Mouse (Mus musculus) CH12.LX (cell line): ENCODE results near the gene Irak4. TPM values are rescaled to one million over a fixed set of nuclear protein-coding genes. Genes with fewer than 3 reads are reported as not detected.
A peak's percentile ranks its signal among the peaks of the same experiment; 100 is the strongest.

Source experiments
- DNase-seq: peaks from one replicate; pipeline ENCODE4 v3.0.0-alpha.2; 2013; ENCODE audit errors: extremely low read depth
- H3K27ac ChIP-seq: 2 replicates; pipeline ENCODE4 v1.5.1; 2012; ENCODE audit warnings: low read depth, mild to moderate bottlenecking, control low read depth, moderate library complexity; ENCODE audit not compliant: insufficient read depth
- H3K27me3 ChIP-seq: replicated peaks from 2 replicates; pipeline ENCODE3; 2012; ENCODE audit warnings: inconsistent platforms
- H3K36me3 ChIP-seq, 2 experiments: replicated peaks in 1 of 2; 2 replicates each; pipeline versions ENCODE3 to v1.6.1; 2012; ENCODE audit warnings: inconsistent platforms in 1 of 2, low read length in 1 of 2, mild to moderate bottlenecking in 1 of 2, mixed read lengths in 1 of 2, moderate library complexity in 1 of 2; ENCODE audit not compliant: control insufficient read depth in 1 of 2, insufficient read depth in 1 of 2
- H3K4me1 ChIP-seq, 2 experiments: 2 replicates each; pipeline ENCODE4 v1.6.1; 2012; ENCODE audit warnings: inconsistent platforms in 1 of 2, moderate library complexity in 1 of 2; ENCODE audit not compliant: insufficient read depth in 2 of 2, control insufficient read depth in 1 of 2
- H3K4me2 ChIP-seq: 2 replicates; pipeline ENCODE4 v1.6.1; 2012; ENCODE audit warnings: low read depth, mild to moderate bottlenecking, control low read depth; ENCODE audit not compliant: poor library complexity, insufficient read depth, severe bottlenecking
- H3K4me3 ChIP-seq, 3 experiments: fragments of 150-350 bp in 1 of 3; sonication (generic) in 1 of 3; replicated peaks in 1 of 3; 2 replicates each; pipeline versions ENCODE3 to v1.5.1; 2011 to 2012; ENCODE audit warnings: low read depth in 2 of 3, low read length in 2 of 3, mild to moderate bottlenecking in 2 of 3, moderate library complexity in 2 of 3, control low read depth in 1 of 3, improper control_type of control experiment in 1 of 3, inconsistent platforms in 1 of 3, mixed read lengths in 1 of 3; ENCODE audit not compliant: poor library complexity in 1 of 3
- H3K79me2 ChIP-seq: replicated peaks from 2 replicates; pipeline ENCODE4 v1.6.1; 2012; ENCODE audit warnings: mild to moderate bottlenecking, moderate library complexity; ENCODE audit not compliant: control insufficient read depth, poor library complexity, insufficient read depth, severe bottlenecking; ENCODE audit errors: extremely low read depth
- H3K9ac ChIP-seq: 2 replicates; pipeline ENCODE4 v1.6.1; 2012; ENCODE audit warnings: low read depth, mild to moderate bottlenecking, control low read depth, moderate library complexity; ENCODE audit not compliant: insufficient read depth
- H3K9me3 ChIP-seq: replicated peaks from 2 replicates; pipeline ENCODE3; 2012; ENCODE audit warnings: low read length, inconsistent platforms, mixed read lengths
- BHLHE40 ChIP-seq: IDR thresholded peaks from 2 replicates; pipeline ENCODE4 v1.6.1; 2011; ENCODE audit warnings: mild to moderate bottlenecking, low read depth, low read length, improper control_type of control experiment
- CHD2 ChIP-seq: IDR thresholded peaks from 2 replicates; pipeline ENCODE4 v1.6.1; 2011; ENCODE audit warnings: low read length, improper control_type of control experiment
- CTCF ChIP-seq, 2 experiments: IDR thresholded peaks in 1 of 2; conservative IDR thresholded peaks in 1 of 2; 2 replicates each; pipeline ENCODE4 v1.5.1; 2011 to 2012; ENCODE audit warnings: low read depth in 2 of 2, low read length in 2 of 2, improper control_type of control experiment in 1 of 2, inconsistent platforms in 1 of 2, mild to moderate bottlenecking in 1 of 2, moderate library complexity in 1 of 2
- ELF1 ChIP-seq: IDR thresholded peaks from 2 replicates; pipeline ENCODE4 v1.6.1; 2014; ENCODE audit warnings: low read depth, mild to moderate bottlenecking, inconsistent platforms, low read length, improper control_type of control experiment
- EP300 ChIP-seq: IDR thresholded peaks from 2 replicates; pipeline ENCODE4 v1.6.1; 2011; ENCODE audit warnings: low read length, improper control_type of control experiment
- HCFC1 ChIP-seq: IDR thresholded peaks from 2 replicates; pipeline ENCODE4 v1.6.1; 2012; ENCODE audit warnings: low read depth, mild to moderate bottlenecking, inconsistent platforms, low read length, improper control_type of control experiment
- JUN ChIP-seq: IDR thresholded peaks from 2 replicates; pipeline ENCODE4 v1.6.1; 2011; ENCODE audit warnings: low read depth, mild to moderate bottlenecking, low read length, improper control_type of control experiment, moderate library complexity; ENCODE audit not compliant: insufficient read depth
- JUND ChIP-seq: conservative IDR thresholded peaks from 2 replicates; pipeline ENCODE4 v1.6.1; 2011; ENCODE audit warnings: low read depth, low read length, improper control_type of control experiment
- KAT2A ChIP-seq: IDR thresholded peaks from 2 replicates; pipeline ENCODE4 v1.6.1; 2012; ENCODE audit warnings: low read length, improper control_type of control experiment, inconsistent platforms; ENCODE audit not compliant: insufficient replicate concordance
- MAFK ChIP-seq: IDR thresholded peaks from 2 replicates; pipeline ENCODE4 v1.6.1; 2011; ENCODE audit warnings: low read length, improper control_type of control experiment; ENCODE audit not compliant: insufficient replicate concordance
- MAX ChIP-seq: IDR thresholded peaks from 2 replicates; pipeline ENCODE4 v1.6.1; 2011; ENCODE audit warnings: low read length, improper control_type of control experiment
- NELFE ChIP-seq: IDR thresholded peaks from 2 replicates; pipeline ENCODE4 v1.6.1; 2011; ENCODE audit warnings: low read depth, low read length, improper control_type of control experiment
- POLR2A ChIP-seq: IDR thresholded peaks from 2 replicates; pipeline ENCODE4 v1.6.1; 2011; ENCODE audit warnings: low read depth, mild to moderate bottlenecking, improper control_type of control experiment, low read length
- POLR2AphosphoS2 ChIP-seq: IDR thresholded peaks from 2 replicates; pipeline ENCODE4 v1.6.1; 2011; ENCODE audit warnings: low read depth, low read length, improper control_type of control experiment
- RAD21 ChIP-seq: IDR thresholded peaks from 2 replicates; pipeline ENCODE4 v1.6.1; 2011; ENCODE audit warnings: low read depth, mild to moderate bottlenecking, low read length, improper control_type of control experiment, moderate library complexity
- RCOR1 ChIP-seq: conservative IDR thresholded peaks from 2 replicates; pipeline ENCODE4 v1.6.1; 2012; ENCODE audit warnings: low read depth, mild to moderate bottlenecking, inconsistent platforms, low read length, improper control_type of control experiment
- SIN3A ChIP-seq: IDR thresholded peaks from 2 replicates; pipeline ENCODE4 v1.6.1; 2012; ENCODE audit warnings: low read length, improper control_type of control experiment, inconsistent platforms
- SMC3 ChIP-seq: IDR thresholded peaks from 2 replicates; pipeline ENCODE4 v1.6.1; 2011; ENCODE audit warnings: low read depth, low read length, improper control_type of control experiment
- TCF12 ChIP-seq: IDR thresholded peaks from 2 replicates; pipeline ENCODE4 v1.6.1; 2014; ENCODE audit warnings: low read depth, mild to moderate bottlenecking, inconsistent platforms, low read length, improper control_type of control experiment
- UBTF ChIP-seq: IDR thresholded peaks from 2 replicates; pipeline ENCODE4 v1.6.1; 2012; ENCODE audit warnings: low read depth, mild to moderate bottlenecking, inconsistent platforms, low read length, improper control_type of control experiment, moderate library complexity
- USF2 ChIP-seq: conservative IDR thresholded peaks from 2 replicates; pipeline ENCODE4 v1.6.1; 2011; ENCODE audit warnings: low read depth, low read length, improper control_type of control experiment
- ZKSCAN1 ChIP-seq: IDR thresholded peaks from 2 replicates; pipeline ENCODE4 v1.6.1; 2012; ENCODE audit warnings: low read depth, inconsistent platforms, low read length, improper control_type of control experiment, borderline replicate concordance
- ZMIZ1 ChIP-seq: IDR thresholded peaks from 2 replicates; pipeline ENCODE4 v1.6.1; 2012; ENCODE audit warnings: low read depth, mild to moderate bottlenecking, inconsistent platforms, low read length, improper control_type of control experiment
- ZNF384 ChIP-seq: IDR thresholded peaks from 2 replicates; pipeline ENCODE4 v1.6.1; 2012; ENCODE audit warnings: low read depth, low read length, improper control_type of control experiment, inconsistent platforms
- dilution Hi-C: fragments of 300-500 bp; cut with MboI; formaldehyde crosslinking; loops from 2 replicates; pipeline ENCODE4 v1.14.3; 2020; ENCODE audit warnings: low sequenced_read_pairs; ENCODE audit not compliant: extremely low pct_unique_long_range_greater_than_20kb, extremely low pct_ligation_motif_present
- in situ Hi-C: fragments of 300-500 bp; cut with MboI; formaldehyde crosslinking; loops from 3 replicates; pipeline ENCODE4 v1.14.3; 2019; ENCODE audit warnings: low sequenced_read_pairs, low pct_ligation_motif_present, low pct_unique_long_range_greater_than_20kb, mixed read lengths
- polyA plus RNA-seq: library from polyadenylated mRNA; unstranded; fragments of >175 nt; gene quantifications from 2 replicates; pipeline ENCODE4 v1.2.1, GENCODE M21; 2012; ENCODE audit warnings: low read depth; ENCODE audit not compliant: insufficient read length
- total RNA-seq, 2 experiments: library from RNA; depleted of rRNA; stranded (reverse); fragments of 300-350 nt in 1 of 2; fragments of >200 nt in 1 of 2; gene quantifications; 2 replicates each; pipeline ENCODE4 v1.2.3; 2012 to 2014

Irak4 gene
- total and polyA plus RNA-seq, 3 experiments: 7.6 to 15.3 (median 14.4) TPM

- H3K4me1 ChIP-seq: no peaks in the 10 kb centered on the region
- in situ Hi-C loops (no loop called here), dilution Hi-C loops (no loop called here)
- no peaks in the 10 kb centered on the region for H3K9me3 ChIP-seq
- H3K79me2 ChIP-seq: no peaks in the 10 kb centered on the region
- H3K4me3 ChIP-seq: no peak overlapping the region
- no peaks in the 10 kb centered on the region for H3K27me3 ChIP-seq
- peaks cover 7 to 30% of the 10 kb centered on the region in 2 experiments for H3K36me3 ChIP-seq
- H3K4me2 ChIP-seq: no peak overlapping the region
- H3K9ac ChIP-seq: no peak overlapping the region
- DNase-seq: no peak
- no peak for TF ChIP-seq KAT2A
- TF ChIP-seq JUN: no peak
- TF ChIP-seq POLR2AphosphoS2: no peak
- no peak overlapping the region for H3K27ac ChIP-seq
Observed at GRCm38 (mm10) chr15:94571501-94571900, 28.1 kb downstream of the Irak4 start.

- Histone ChIP-seq H3K27me3 (no peaks in the 10 kb centered on the region), H3K36me3 (peaks cover 2 to 21% of the 10 kb centered on the region in 2 experiments)
- in situ Hi-C loops: no loop called here
Observed at GRCm38 (mm10) chr15:94572746-94573145, 29.3 kb downstream of the Irak4 start.

GRCm38 (mm10) chr15:94574566-94575268, 31.3 kb downstream of the Irak4 start:
- DNase-seq: no peak
- no peak overlapping the region for H3K27ac ChIP-seq
- in situ Hi-C loops: no loop called here
- no peaks in the 10 kb centered on the region for H3K27me3 ChIP-seq
- dilution Hi-C loops: no loop called here
- TF ChIP-seq ZNF384 (no peak), CHD2 (no peak), POLR2A (no peak), CTCF (conservative IDR thresholded peaks at IDR 0.05 in 1 of 2, IDR thresholded peaks at IDR 0.05 in 1 of 2; ENCODE audit: low read depth in 2 of 2, low read length in 2 of 2) (no peak), HCFC1 (no peak), MAX (no peak), KAT2A (no peak), SMC3 (no peak), MAFK (no peak), JUND (no peak), RCOR1 (no peak), UBTF (no peak), TCF12 (no peak), NELFE (no peak), ELF1 (no peak), RAD21 (no peak), JUN (no peak), ZMIZ1 (no peak), ZKSCAN1 (no peak)
- H3K9me3 ChIP-seq: no peaks in the 10 kb centered on the region
- H3K79me2 ChIP-seq: no peaks in the 10 kb centered on the region
- H3K36me3 ChIP-seq: peaks cover 9 to 16% of the 10 kb centered on the region in 2 experiments
- no peaks in the 10 kb centered on the region for H3K4me1 ChIP-seq
- no peak overlapping the region for H3K4me2 ChIP-seq
- H3K9ac ChIP-seq: no peak overlapping the region
- no peak overlapping the region for H3K4me3 ChIP-seq

More at GRCm38 (mm10) chr15:94572746-94573145, 29.3 kb downstream of the Irak4 start:
- no peak overlapping the region for H3K27ac ChIP-seq
- H3K79me2 ChIP-seq: no peaks in the 10 kb centered on the region
- H3K4me1 ChIP-seq: no peaks in the 10 kb centered on the region
- dilution Hi-C loops: no loop called here
- no peak overlapping the region for H3K9ac ChIP-seq
- TF ChIP-seq NELFE (no peak), BHLHE40 (no peak), EP300 (no peak), ELF1 (no peak), SIN3A (no peak), CTCF (conservative IDR thresholded peaks at IDR 0.05 in 1 of 2, IDR thresholded peaks at IDR 0.05 in 1 of 2; ENCODE audit: low read depth in 2 of 2, low read length in 2 of 2) (peak in 1 of 2 experiments; percentile 19; a peak in 1 of 4 replicates), USF2 (no peak), UBTF (no peak)
- no peaks in the 10 kb centered on the region for H3K9me3 ChIP-seq
- DNase-seq: no peak
- H3K4me2 ChIP-seq: no peak overlapping the region
- no peak overlapping the region for H3K4me3 ChIP-seq
